Comparison of ENCODE assay signal across 22 mouse cellular contexts in the genomic region with DNA sequence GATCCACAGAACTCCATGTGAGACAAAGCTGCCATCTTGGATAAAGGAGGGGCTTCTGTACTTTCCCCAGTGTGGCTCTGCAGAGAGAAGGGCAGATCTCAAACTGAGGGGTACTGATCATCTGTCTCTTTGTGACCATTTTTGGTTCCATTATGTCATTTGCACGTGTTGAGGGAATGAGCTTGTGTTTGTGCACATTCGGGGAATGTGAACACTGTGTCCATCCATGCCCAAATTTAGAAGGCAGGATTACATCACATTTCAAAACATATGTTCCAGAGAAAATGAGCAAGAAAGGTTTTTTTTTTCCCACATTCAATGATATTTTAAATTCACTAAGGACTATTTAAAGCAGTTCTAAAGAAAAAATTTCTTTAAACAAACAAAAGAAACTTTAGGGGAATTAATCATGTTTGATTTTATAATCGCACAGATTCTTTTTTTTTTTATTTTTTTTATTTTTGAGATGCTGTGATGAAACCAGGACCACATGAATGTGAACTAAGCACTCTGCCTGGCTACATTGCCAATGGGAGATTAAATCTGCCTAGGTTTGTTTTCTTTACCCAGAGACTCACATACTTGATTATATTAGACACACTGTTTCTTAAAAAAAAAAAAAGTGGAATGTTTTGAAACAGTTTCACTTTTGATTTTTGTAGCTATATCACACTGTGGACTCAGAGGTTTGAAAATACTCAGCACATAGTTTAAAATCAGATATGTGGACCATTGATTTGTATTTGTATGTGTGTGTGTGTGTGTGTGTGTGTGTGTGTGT.
DNase-seq lines count a peak whose midpoint lies in the region; ATAC-seq and TF ChIP-seq lines count a peak whose summit lies in the region.
"Had no signal": no experiment of that assay in that cellular context is flagged by ENCODE, and none has a peak within 500 bp of the region (broad histone marks: within the 10 kb centered on the region; RNA-seq: fewer than 3 reads in every experiment).

No protein-coding gene starts in this region.

- H3K27ac ChIP-seq in embryonic fibroblast, embryonic 13.5 days (ENCODE audit: insufficient read depth, low read length) = peak overlapping the region; percentile 93
- H3K27ac ChIP-seq: embryonic facial prominence, embryonic 13.5 days; forebrain, embryonic 10.5 days; heart, embryonic 15.5 days; hindbrain, embryonic 15.5 days had no signal

- no peak overlapping the region for H3K4me3 ChIP-seq in embryonic fibroblast, embryonic 13.5 days (ENCODE audit: insufficient read depth, low read length)
- H3K4me3 ChIP-seq: embryonic facial prominence, embryonic 13.5 days; forebrain, embryonic 10.5 days; heart, embryonic 15.5 days; hindbrain, embryonic 15.5 days had no signal

- no peak for TF ChIP-seq POLR2A in embryonic fibroblast, embryonic 13.5 days (IDR thresholded peaks at IDR 0.05; ENCODE audit: low read depth, low read length)

- H3K4me1 ChIP-seq in embryonic fibroblast, embryonic 13.5 days (ENCODE audit: control insufficient read depth, insufficient read depth, low read length) = peaks cover 18% of the 10 kb centered on the region
- H3K4me1 ChIP-seq: embryonic facial prominence, embryonic 13.5 days; heart, embryonic 15.5 days had no signal

- TF ChIP-seq CTCF in embryonic fibroblast, embryonic 13.5 days (IDR thresholded peaks at IDR 0.05; ENCODE audit: borderline replicate concordance, insufficient read depth, low read length) = no peak

- ATAC-seq in CD4-positive, CD25-positive, alpha-beta regulatory T cell, adult 4 months = peak; percentile 41
- ATAC-seq: activated CD4-positive, CD25-positive, alpha-beta regulatory T cell, adult 4 months; forebrain, embryonic 14.5 days; intestine, embryonic 16.5 days had no signal

- DNase-seq in 3T3-L1 (ENCODE audit: low read depth, low spot score) = peak; percentile 78
- peak; percentile 67 for DNase-seq in NIH3T3 (ENCODE audit: low read depth)
- DNase-seq in adrenal gland, postnatal 10 days = no peak
- DNase-seq in embryo, embryonic 10 days (ENCODE audit: low spot score) = no peak
- no peak for DNase-seq in cerebellum, postnatal 25 days
- no peak for DNase-seq in thymus, postnatal 14 days
- DNase-seq: adrenal gland, adult 2 months; B cell, adult 2 months; cerebellum, adult 11-12 months; cerebellum, adult 9-11 months; gastrocnemius, postnatal 10 days; heart, adult 18-20 months; kidney, adult 2 months had no signal

Comparison
In these comparisons a context has a peak if more than half of its experiments do, and no peak if none do; other contexts are left out.
1. DNase-seq: peak in 3T3-L1 (single experiment) and NIH3T3 (single experiment); none in adrenal gland, postnatal 10 days (single experiment), embryo, embryonic 10 days (single experiment), cerebellum, postnatal 25 days (0 of 2) and thymus, postnatal 14 days (single experiment).